Mouse (Mus musculus) testis, adult 2 months (tissue): ENCODE data around the gene Fads1.

Source experiments
- CTCF ChIP-seq: fragments of 200-500 bp; IDR thresholded peaks from 2 replicates; pipeline ENCODE4 v1.5.1; 2012; ENCODE audit warnings: low read depth, mild to moderate bottlenecking, inconsistent platforms, low read length, moderate library complexity; ENCODE audit not compliant: control insufficient read depth, insufficient read depth, insufficient replicate concordance
- POLR2A ChIP-seq: fragments of 200-500 bp; IDR thresholded peaks from 2 replicates; pipeline ENCODE4 v1.6.1; 2012; ENCODE audit warnings: low read depth, mild to moderate bottlenecking, inconsistent platforms, low read length, moderate library complexity; ENCODE audit not compliant: control insufficient read depth

- no peak for TF ChIP-seq POLR2A
- no peak for TF ChIP-seq CTCF
These were observed 40.0 kb downstream of the Fads1 start for GRCm38 (mm10) chr19:10222656-10223055.
